Mouse (Mus musculus) brain, embryonic 14.5 days (tissue): ENCODE results near the gene Stat4.

Experiments
- CTCF ChIP-seq: fragments of 200-500 bp; IDR thresholded peaks from 2 replicates; pipeline ENCODE4 v1.5.1; 2012; ENCODE audit warnings: inconsistent platforms, mild to moderate bottlenecking, moderate library complexity, borderline replicate concordance; ENCODE audit not compliant: insufficient read depth, insufficient read length; ENCODE audit errors: extremely low read depth
- POLR2A ChIP-seq: fragments of 200-500 bp; IDR thresholded peaks from 2 replicates; pipeline ENCODE4 v1.6.1; 2012; ENCODE audit warnings: mild to moderate bottlenecking, inconsistent platforms, borderline replicate concordance; ENCODE audit not compliant: poor library complexity, insufficient read depth, insufficient read length, severe bottlenecking; ENCODE audit errors: extremely low read depth

DNA sequence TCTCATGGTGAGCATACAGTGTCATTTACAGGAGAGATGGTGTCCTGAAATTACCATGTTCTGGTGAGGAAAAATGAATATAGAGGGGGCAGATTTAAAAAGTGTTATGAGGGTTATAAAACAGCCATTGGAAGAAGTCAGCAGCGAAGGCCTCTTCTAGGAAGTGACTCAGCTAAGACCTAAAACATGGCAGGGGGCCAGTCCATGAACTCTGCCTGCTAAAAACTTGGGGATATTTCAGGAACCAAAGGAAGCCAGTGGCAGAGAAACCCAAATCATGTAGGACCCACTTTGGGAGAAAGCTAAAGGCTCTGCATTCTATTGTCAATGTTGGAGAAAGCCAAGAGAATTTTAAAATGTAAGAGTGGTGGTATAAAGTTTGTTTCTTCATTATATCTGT lies 125.4 kb downstream of the Stat4 start:
- no peak for TF ChIP-seq POLR2A
- no peak for TF ChIP-seq CTCF
